Mouse (Mus musculus) intestine, postnatal 0 days (tissue): Measurements from ENCODE around the gene Tmem192. TPM values are rescaled to one million over a fixed set of nuclear protein-coding genes. Genes with fewer than 3 reads are reported as not detected.
"Not testable (repeated sequence)": the region's sequence is repeated elsewhere in the genome, so short reads cannot be mapped to it uniquely, and the experiment has no call there.

ENCODE experiments used
- ATAC-seq: fragments of 200-750 bp; cut with Nextera tagmentation; 2 replicates; pipeline ENCODE4 v1.8.0; 2017; ENCODE audit warnings: mild to moderate bottlenecking, moderate TSS enrichment, moderate library complexity
- H3K27ac ChIP-seq: fragments of 300-500 bp; sonication (generic); 2 replicates; pipeline ENCODE4 v1.5.1; 2014; ENCODE audit warnings: mild to moderate bottlenecking, low read depth, low read length, moderate library complexity
- H3K27me3 ChIP-seq: fragments of 300-500 bp; sonication (generic); replicated peaks from 2 replicates; pipeline ENCODE4 v1.6.1; 2014; ENCODE audit warnings: low read length, mixed read lengths; ENCODE audit not compliant: control insufficient read depth, insufficient read depth
- H3K36me3 ChIP-seq: fragments of 300-500 bp; sonication (generic); 2 replicates; pipeline ENCODE4 v1.6.1; 2014; ENCODE audit warnings: mild to moderate bottlenecking, moderate library complexity; ENCODE audit not compliant: control insufficient read depth, insufficient read depth
- H3K4me1 ChIP-seq: fragments of 300-500 bp; sonication (generic); replicated peaks from 2 replicates; pipeline ENCODE4 v1.6.1; 2014; ENCODE audit warnings: antibody characterized with exemption, low read length, mixed read lengths; ENCODE audit not compliant: control insufficient read depth, insufficient read depth
- H3K4me2 ChIP-seq: fragments of 300-500 bp; sonication (generic); replicated peaks from 2 replicates; pipeline ENCODE4 v1.6.1; 2014; ENCODE audit warnings: low read depth, mild to moderate bottlenecking, moderate library complexity
- H3K4me3 ChIP-seq: fragments of 300-500 bp; sonication (generic); 2 replicates; pipeline ENCODE4 v1.5.1; 2014; ENCODE audit warnings: low read depth, low read length
- H3K9ac ChIP-seq: fragments of 300-500 bp; sonication (generic); 2 replicates; pipeline ENCODE4 v1.6.1; 2014; ENCODE audit warnings: mild to moderate bottlenecking, low read depth, low read length
- H3K9me3 ChIP-seq: fragments of 300-500 bp; sonication (generic); 2 replicates; pipeline ENCODE4 v1.6.1; 2016; ENCODE audit warnings: mixed run types; ENCODE audit not compliant: control insufficient read depth
- CTCF ChIP-seq: sonication (generic); IDR thresholded peaks from 2 replicates; pipeline ENCODE4 v1.5.1; 2016; ENCODE audit warnings: low read depth, mild to moderate bottlenecking, control low read depth, antibody characterized with exemption, moderate library complexity
- WGBS: fragments of 180-500 bp; shearing (Covaris S2); extraction: QIAGEN DNeasy Blood & Tissue Kit; methylation state at CpG from one replicate; pipeline ENCODE4 v1.1.7; 2014; 5-methylcytosine and 5-hydroxymethylcytosine counted together
- polyA plus RNA-seq: library from polyadenylated mRNA; unstranded; fragments of >200 nt; fragmentation: Nextera tagmentation; extraction: Ambion mirVana; gene quantifications from 2 replicates; pipeline ENCODE4 v1.2.1, GENCODE M21; 2015

The Tmem192 gene
- polyA plus RNA-seq, 1 experiment from 2014 or later, result 89.2 TPM

- Histone ChIP-seq H3K4me1 (no peaks in the 10 kb centered on the region), H3K27ac (no peak overlapping the region), H3K9ac (no peak overlapping the region), H3K9me3 (no peaks in the 10 kb centered on the region), H3K36me3 (no peaks in the 10 kb centered on the region), H3K4me2 (no peak overlapping the region), H3K4me3 (no peak overlapping the region), H3K27me3 (no peaks in the 10 kb centered on the region)
- ATAC-seq, result no peak
- 88% methylated on average over 4 of the region's 4 CpGs for WGBS
- no peak for TF ChIP-seq CTCF
These were observed 51.9 kb downstream of the Tmem192 start for GRCm38 (mm10) chr8:64998806-64999365.

DNA sequence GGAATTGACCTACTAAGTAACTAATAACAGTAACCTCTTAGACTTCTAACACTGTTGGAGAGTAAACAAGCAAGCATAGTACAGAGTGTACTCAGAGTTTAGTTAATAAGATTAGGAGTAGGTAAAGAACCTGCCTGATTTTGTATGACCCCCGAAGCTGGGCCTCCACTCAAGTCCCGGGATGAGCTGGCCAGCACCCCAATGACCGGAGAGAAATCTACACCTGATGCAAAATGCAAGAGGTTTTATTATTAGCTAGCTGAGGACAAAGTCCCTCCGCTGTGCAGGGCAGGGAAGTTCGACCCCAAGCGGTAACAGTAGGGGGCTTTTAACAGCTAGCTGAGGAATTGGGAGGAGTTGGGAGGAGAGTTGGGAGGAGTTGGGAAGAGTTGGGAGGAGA, 60.6 kb downstream of the Tmem192 start:
- not testable (repeated sequence) for H3K27me3 ChIP-seq, H3K9ac ChIP-seq, H3K27ac ChIP-seq, H3K4me2 ChIP-seq, H3K36me3 ChIP-seq, H3K4me3 ChIP-seq, ATAC-seq, H3K9me3 ChIP-seq, H3K4me1 ChIP-seq
- 83% methylated on average over 6 of the region's 6 CpGs for WGBS

- no peak for ATAC-seq
- Histone ChIP-seq H3K27me3 (no peaks in the 10 kb centered on the region), H3K4me1 (no peaks in the 10 kb centered on the region), H3K9ac (no peak within 1 kb of the TSS), H3K9me3 (no peaks in the 10 kb centered on the region), H3K4me3 (no peak within 1 kb of the TSS), H3K4me2 (no peak within 1 kb of the TSS), H3K27ac (no peak within 1 kb of the TSS), H3K36me3 (no peaks in the 10 kb centered on the region)
- no peak for TF ChIP-seq CTCF
- WGBS, result 90% methylated on average over 8 of the region's 8 CpGs
These were observed 71.4 kb downstream of the Tmem192 start, which contains the start of the genes Trim61 and Trim60 for GRCm38 (mm10) chr8:65018423-65018822. Gene Trim61 (minus strand): TSS chr8:65018523. Gene Trim60 (minus strand): TSS chr8:65018584.

Other genes with a start within 250 kb of the Tmem192 start
- 78.7 and 87.4 TPM in 2 replicates for gene Msmo1, start 213.4 kb upstream of the Tmem192 start, polyA plus RNA-seq
- gene Klhl2, start 97.2 kb upstream of the Tmem192 start, polyA plus RNA-seq, result 9.9 and 10.7 TPM in 2 replicates
- not detected in 2 replicates for gene Trim75, start 40.6 kb downstream of the Tmem192 start, polyA plus RNA-seq
- 0.05 TPM in 1 of 2 replicates, not detected in the other for gene Trim61, start 71.3 kb downstream of the Tmem192 start, polyA plus RNA-seq
- not detected in 2 replicates for gene Trim60, start 71.4 kb downstream of the Tmem192 start, polyA plus RNA-seq
- 0.72 and 1.1 TPM in 2 replicates for gene Apela, start 90.2 kb downstream of the Tmem192 start, polyA plus RNA-seq
- gene Gm10663, start 127.8 kb downstream of the Tmem192 start, polyA plus RNA-seq, result not detected in 2 replicates
- gene BC030870, start 182.4 kb downstream of the Tmem192 start, polyA plus RNA-seq, result 39.0 and 41.7 TPM in 2 replicates